Mouse (Mus musculus): ENCODE data around the gene Ren1. TPM values are rescaled to one million over a fixed set of nuclear protein-coding genes. Genes with fewer than 3 reads are reported as not detected.

The Ren1 gene
- polyA plus RNA-seq, 1 experiment from 2014 or later, result not detected

Other genes starting within 250 kb of the Ren1 start
- gene Ppp1r15b, start 219.4 kb upstream of the Ren1 start, polyA plus RNA-seq (2014; fragmentation: Nextera tagmentation; extraction: Ambion mirVana), result 55.3 and 57.6 TPM in 2 replicates
- gene Plekha6, start 186.3 kb upstream of the Ren1 start, polyA plus RNA-seq (2014; fragmentation: Nextera tagmentation; extraction: Ambion mirVana), result 12.5 and 15.2 TPM in 2 replicates
- not detected in 2 replicates for gene Golt1a, start 40.7 kb upstream of the Ren1 start, polyA plus RNA-seq (2014; fragmentation: Nextera tagmentation; extraction: Ambion mirVana)
- not detected in 2 replicates for gene Kiss1, start 28.6 kb upstream of the Ren1 start, polyA plus RNA-seq (2014; fragmentation: Nextera tagmentation; extraction: Ambion mirVana)
- gene Etnk2, start 13.1 kb downstream of the Ren1 start, polyA plus RNA-seq (2014; fragmentation: Nextera tagmentation; extraction: Ambion mirVana), result 1.9 and 3.0 TPM in 2 replicates
- gene Sox13, start 73.9 kb downstream of the Ren1 start, polyA plus RNA-seq (2014; fragmentation: Nextera tagmentation; extraction: Ambion mirVana), result 10.2 and 12.3 TPM in 2 replicates